ENCODE assay signal across 9 mouse cellular contexts in the genomic region with DNA sequence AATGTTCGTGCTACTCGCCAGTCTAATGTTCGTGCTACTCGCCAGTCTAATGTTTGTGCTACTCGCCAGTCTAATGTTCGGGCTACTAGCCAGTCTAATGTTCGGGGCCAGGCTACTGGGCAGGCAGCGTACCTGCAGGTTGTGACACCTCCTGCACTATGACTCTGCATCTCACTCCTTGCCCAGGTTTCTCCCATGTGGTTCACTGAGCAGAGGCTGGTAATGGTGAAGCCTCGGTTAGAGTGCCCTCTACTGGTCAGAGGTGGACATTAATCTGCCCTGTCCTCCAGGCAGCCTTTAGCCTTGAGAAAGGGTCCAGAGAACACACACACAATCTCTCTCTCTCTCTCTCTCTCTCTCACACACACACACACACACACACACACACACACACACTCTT. TPM values are rescaled to one million over a fixed set of nuclear protein-coding genes. Genes with fewer than 3 reads are reported as not detected.
DNase-seq lines count a peak whose midpoint lies in the region; ATAC-seq and TF ChIP-seq lines count a peak whose summit lies in the region.
"Had no signal": no experiment of that assay in that cellular context is flagged by ENCODE, and none has a peak within 500 bp of the region (broad histone marks: within the 10 kb centered on the region; RNA-seq: fewer than 3 reads in every experiment).

No protein-coding gene starts in this region.

- H3K27me3 ChIP-seq in forebrain, embryonic 11.5 days (ENCODE audit: control insufficient read depth, insufficient read depth, low read length), result no peaks in the 10 kb centered on the region
- H3K27me3 ChIP-seq: lung, embryonic 15.5 days had no signal

- H3K4me1 ChIP-seq in forebrain, embryonic 11.5 days (replicated peaks; ENCODE audit: control insufficient read depth, insufficient read depth, low read length), result no peaks in the 10 kb centered on the region
- no peaks in the 10 kb centered on the region for H3K4me1 ChIP-seq in lung, adult 2 months (ENCODE audit: control insufficient read depth, insufficient read depth, low read length)
- H3K4me1 ChIP-seq: lung, embryonic 15.5 days had no signal

- TF ChIP-seq CTCF in lung, adult 2 months (IDR thresholded peaks at IDR 0.05; ENCODE audit: insufficient read depth, low read length), result peak; percentile 93

- peak; percentile 90 for DNase-seq in NIH3T3 (ENCODE audit: low read depth)
- peak; percentile 87 for DNase-seq in forebrain, embryonic 11.5 days (ENCODE audit: low spot score)
- DNase-seq in heart, postnatal 4 days, result peak; percentile 83
- DNase-seq in large intestine, adult 2 months (ENCODE audit: low read depth, low spot score), result peak; percentile 18
- peak; percentile 47 for DNase-seq in lung, adult 2 months
- DNase-seq in ovary, postnatal 36 days (ENCODE audit: low spot score), result peak; percentile 65
- DNase-seq in urinary bladder, postnatal 25 days (ENCODE audit: low spot score), result peak; percentile 66

- H3K9ac ChIP-seq in forebrain, embryonic 11.5 days (ENCODE audit: low read length), result no peak overlapping the region
- H3K9ac ChIP-seq: lung, embryonic 15.5 days had no signal

- ATAC-seq in cerebellum, adult (ENCODE audit: insufficient number of reproducible peaks, low FRiP score, low TSS enrichment), result peak; percentile 79
- ATAC-seq in forebrain, embryonic 11.5 days (replicated peaks; ENCODE audit: low FRiP score), result peak; percentile 83

- no peak overlapping the region for H3K4me2 ChIP-seq in forebrain, embryonic 11.5 days (ENCODE audit: low read depth, low read length, severe bottlenecking)
- H3K4me2 ChIP-seq: lung, embryonic 15.5 days had no signal

- H3K9me3 ChIP-seq in forebrain, embryonic 11.5 days (ENCODE audit: control insufficient read depth, low read length), result no peaks in the 10 kb centered on the region
- H3K9me3 ChIP-seq: lung, embryonic 15.5 days had no signal

- no peak for TF ChIP-seq POLR2A in lung, adult 2 months (IDR thresholded peaks at IDR 0.05; ENCODE audit: borderline replicate concordance, extremely low read depth, low read depth, low read length)

- H3K27ac ChIP-seq in forebrain, embryonic 11.5 days (ENCODE audit: low read depth, low read length), result no peak overlapping the region
- H3K27ac ChIP-seq: lung, embryonic 15.5 days had no signal

- H3K4me3 ChIP-seq in forebrain, embryonic 11.5 days (ENCODE audit: low read depth, low read length), result no peak overlapping the region
- H3K4me3 ChIP-seq in lung, adult 2 months (replicated peaks; ENCODE audit: extremely low read depth, low read depth, low read length), result no peak overlapping the region
- H3K4me3 ChIP-seq: lung, embryonic 15.5 days had no signal

- 66% methylated on average over 9 of the region's 9 CpGs for WGBS in forebrain, embryonic 11.5 days
- WGBS in large intestine, adult 2 months, result 58% methylated on average over 9 of the region's 9 CpGs
- 55% methylated on average over 9 of the region's 9 CpGs for WGBS in lung, adult 2 months

- H3K36me3 ChIP-seq in forebrain, embryonic 11.5 days (ENCODE audit: control insufficient read depth, insufficient read depth, low read length), result no peaks in the 10 kb centered on the region
- H3K36me3 ChIP-seq: lung, embryonic 15.5 days had no signal

RNA-seq across cellular contexts. Expression of a gene that starts 58.3 kb away (rescaled TPM):
- polyA plus RNA-seq in forebrain, embryonic 11.5 days (2014; fragmentation: Nextera tagmentation; extraction: Ambion mirVana), result 6.4 and 9.7 TPM in 2 replicates
- total RNA-seq in heart, postnatal 4 days (2021), result 1 to 10 TPM; 2.3 to 3.9 TPM
- polyA plus RNA-seq in large intestine, adult 2 months (2012; rRNA removed), result 0.53 and 0.66 TPM in 2 replicates
- polyA plus RNA-seq in lung, adult 2 months (2012; rRNA removed), result 47.4 and 85.7 TPM in 2 replicates

Comparison
In these comparisons a context has a peak if more than half of its experiments do, and no peak if none do; other contexts are left out.
1. DNase-seq: peak in every context shown above with its lines; median percentile 90 in NIH3T3; 87 in forebrain, embryonic 11.5 days; 83 in heart, postnatal 4 days; 66 in urinary bladder, postnatal 25 days; 65 in ovary, postnatal 36 days; 47 in lung, adult 2 months; 18 in large intestine, adult 2 months.